Mouse (Mus musculus): ENCODE data around the gene Setdb1. TPM values are rescaled to one million over a fixed set of nuclear protein-coding genes. Genes with fewer than 3 reads are reported as not detected.

Gene Setdb1
- polyA plus RNA-seq, 3 experiments from 2014 or later = 16.9 to 24.2 (median 18.5) TPM

GRCm38 (mm10) chr3:95318548-95318947, 38.5 kb downstream of the Setdb1 start:
- ATAC-seq = no peak

DNA sequence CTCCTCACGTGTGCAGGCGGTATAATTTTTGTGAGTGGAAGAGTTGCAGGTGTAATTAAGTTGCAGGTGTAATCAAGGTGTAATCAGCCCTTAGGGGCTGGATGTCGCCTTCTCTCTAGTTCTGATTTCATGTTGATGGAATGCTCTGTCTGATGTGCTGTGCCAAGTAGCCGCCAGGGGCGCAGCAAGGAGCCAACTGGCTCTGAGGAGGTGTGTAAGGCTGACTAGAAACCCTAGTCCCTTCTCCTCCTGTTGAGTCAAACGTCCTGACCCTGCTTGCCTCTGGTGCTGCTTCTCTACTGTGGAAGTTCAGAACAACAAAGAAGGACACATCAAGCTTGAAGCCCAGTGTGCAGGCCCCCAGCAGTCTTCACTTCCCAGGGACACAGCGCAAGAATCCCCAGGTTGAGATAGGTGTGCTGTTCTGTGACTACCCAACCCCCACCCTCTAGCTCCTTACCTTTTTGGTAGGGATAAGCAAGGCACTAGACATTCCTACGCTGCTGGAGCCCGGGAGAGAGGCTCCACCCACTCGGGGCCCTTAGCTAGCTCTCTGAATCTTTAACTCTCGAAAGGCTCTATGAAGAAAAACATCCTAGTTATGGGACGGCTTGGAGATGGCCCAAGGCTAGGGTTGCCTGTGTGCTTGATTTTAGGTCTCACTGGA, 39.5 kb downstream of the Setdb1 start:
- ATAC-seq = peak; percentile 37

DNA sequence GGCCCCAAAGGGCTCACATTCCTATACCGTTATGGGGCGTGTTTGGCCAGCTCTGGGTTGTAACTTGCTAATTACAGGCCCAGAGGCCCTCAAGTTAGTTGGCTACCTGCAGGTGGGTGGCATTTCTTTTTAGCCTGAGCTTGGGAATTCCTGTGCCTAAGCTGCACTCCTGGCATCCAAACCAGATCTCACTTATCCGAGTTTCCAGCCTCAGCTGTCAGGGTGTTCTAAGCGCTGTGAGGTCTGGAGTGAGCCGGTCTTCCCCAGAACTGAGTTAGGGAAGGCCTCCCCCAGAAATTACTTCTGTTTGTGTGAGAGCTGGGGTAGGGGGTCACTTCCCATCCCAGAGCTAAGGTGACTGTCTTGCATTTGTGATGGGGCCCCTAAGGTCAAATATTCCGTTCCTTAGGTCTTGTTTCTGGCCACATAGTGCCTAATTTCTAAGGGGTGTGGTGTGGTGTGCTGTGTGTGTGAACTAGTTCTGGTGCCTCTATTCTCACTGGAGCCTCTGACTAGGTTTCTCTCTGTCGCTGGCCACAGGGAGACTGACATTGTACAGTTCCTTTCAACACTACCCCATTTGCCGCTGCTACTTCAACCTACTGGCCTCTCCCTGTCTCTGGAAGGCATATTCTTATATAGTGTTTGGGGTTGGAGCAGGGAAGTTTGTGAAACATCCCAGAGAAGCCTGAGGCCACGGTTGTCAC, 41.0 kb downstream of the Setdb1 start:
- peak; percentile 14 for ATAC-seq

- peak; percentile 86 for ATAC-seq
Observed at GRCm38 (mm10) chr3:95315094-95315843, 41.7 kb downstream of the Setdb1 start.

GRCm38 (mm10) chr3:95314486-95315093, 42.4 kb downstream of the Setdb1 start, which contains the start of gene Cers2:
TSS of gene Cers2 (plus strand) at chr3:95314791.
- no peak for ATAC-seq

DNA sequence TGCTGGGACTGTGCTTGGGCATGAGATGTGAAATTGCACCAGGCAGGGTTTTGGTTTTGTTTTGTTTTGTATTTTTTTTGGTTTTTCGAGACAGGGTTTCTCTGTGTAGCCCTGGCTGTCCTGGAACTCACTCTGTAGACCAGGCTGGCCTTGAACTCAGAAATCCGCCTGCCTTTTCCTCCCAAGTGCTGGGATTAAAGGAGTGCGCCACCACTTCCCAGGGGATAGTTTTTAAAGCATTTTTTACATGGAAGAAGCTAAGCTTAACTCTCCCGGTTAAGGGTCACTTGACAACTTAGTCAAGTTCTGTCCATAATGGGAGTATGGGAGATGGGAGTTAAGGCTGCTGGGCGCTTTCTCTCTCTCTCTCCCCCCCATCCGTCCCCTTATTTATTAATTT, 42.9 kb downstream of the Setdb1 start:
- no peak for ATAC-seq

DNA sequence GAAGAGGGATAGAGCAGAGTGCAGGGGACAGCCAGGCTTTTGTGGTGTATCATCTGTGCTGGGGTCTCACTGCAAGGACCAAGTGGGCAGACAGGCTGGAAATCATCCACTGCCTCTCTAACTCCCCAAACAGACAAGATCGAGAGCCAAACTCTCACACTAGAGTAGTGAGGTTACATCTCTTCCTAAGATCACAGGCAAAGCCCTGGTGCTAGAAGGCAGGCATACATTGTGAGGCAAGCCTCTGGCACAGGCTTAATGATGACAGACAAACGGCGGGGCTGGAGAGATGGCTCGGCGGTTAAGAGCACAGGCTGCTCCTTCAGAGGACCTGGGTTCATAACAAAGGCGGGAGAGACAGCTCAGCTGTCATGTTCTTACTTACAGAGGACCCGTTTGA, 43.5 kb downstream of the Setdb1 start:
- no peak for ATAC-seq

- no peak for ATAC-seq
Observed at GRCm38 (mm10) chr3:95312623-95313022, 44.4 kb downstream of the Setdb1 start.

DNA sequence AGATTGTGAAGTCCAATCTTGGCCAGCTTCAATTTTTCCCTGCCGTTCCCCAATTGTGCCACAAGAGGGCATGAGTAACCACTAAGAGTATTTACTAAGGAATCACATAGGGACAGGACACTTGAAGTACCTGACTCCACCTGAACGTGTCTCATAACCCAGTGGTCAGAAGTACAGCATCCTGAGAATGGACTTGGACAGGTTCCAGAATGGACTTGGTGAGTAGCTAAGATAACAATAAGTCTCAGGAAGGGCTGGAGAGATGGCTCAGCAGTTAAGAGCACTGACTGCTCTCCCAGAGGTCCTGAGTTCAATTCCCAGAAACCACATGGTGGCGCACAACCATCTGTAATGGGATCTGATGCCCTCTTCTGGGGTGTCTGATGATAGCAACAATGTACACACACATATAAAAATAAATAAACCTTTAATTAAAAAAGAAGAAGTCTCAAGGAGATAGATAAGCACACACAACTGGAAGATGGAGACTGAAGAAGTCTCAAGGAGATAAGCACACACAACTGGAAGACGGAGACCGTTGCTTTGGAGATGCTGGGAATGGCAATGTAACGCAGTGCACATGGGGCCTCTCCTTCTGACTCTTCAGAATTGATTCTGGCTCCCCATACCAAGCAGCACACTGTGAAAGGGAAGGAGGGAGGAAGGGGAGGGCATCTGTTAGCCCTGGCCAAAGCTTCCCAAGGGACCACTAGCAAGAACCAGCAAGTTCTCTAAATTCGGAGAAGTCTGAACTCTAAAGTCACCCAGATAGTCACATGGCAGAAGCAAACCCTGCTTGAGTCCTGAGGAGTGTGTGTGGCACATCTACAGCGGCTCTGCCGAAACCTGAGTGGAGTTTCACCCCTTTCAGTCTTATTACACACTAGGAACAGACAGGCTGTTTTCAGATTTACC, 45.8 kb downstream of the Setdb1 start:
- ATAC-seq = no peak

DNA sequence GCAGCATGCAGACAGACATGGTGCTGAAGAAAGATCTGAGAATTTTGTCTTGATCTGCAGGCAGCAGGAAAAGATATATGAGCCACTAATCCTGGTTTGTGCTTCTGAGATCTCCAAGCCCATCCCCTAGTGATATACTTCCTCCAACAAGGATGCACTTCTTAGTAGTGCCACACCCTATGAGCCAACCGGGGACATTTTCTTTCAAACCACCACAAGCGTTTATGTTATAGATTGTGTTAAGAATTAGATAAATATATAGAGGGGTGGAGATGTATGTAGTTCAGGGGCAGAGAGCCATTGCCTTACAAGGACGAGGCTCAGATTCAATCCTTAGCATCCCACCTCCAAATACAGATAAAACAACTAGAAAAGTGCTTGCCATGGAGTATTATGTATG, 46.5 kb downstream of the Setdb1 start:
- ATAC-seq = no peak

GRCm38 (mm10) chr3:95307100-95307499, 49.9 kb downstream of the Setdb1 start, which contains the start of gene Anxa9:
TSS of gene Anxa9 (minus strand) at chr3:95307176.
- ATAC-seq = no peak

DNA sequence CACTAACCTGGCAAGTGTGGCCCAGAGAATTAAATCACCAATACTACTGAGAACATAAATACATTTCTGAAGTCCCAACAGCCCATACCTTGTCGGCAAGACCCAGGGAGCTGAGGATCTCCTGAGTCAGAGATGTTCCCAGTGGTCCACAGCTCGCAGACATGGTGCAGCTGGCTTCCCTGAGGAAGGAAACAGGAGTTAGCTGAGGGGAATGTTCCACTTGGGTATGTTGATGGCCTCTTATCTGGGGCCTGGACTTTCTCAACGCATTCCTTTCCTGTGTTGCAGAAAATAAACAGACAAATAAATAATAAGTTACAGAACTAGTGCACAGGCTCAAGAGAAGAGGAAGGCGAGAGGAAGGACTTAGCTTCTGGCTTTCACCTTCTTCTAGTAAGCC, 50.8 kb downstream of the Setdb1 start:
- ATAC-seq = no peak

GRCm38 (mm10) chr3:95301204-95301796, 55.7 kb downstream of the Setdb1 start:
- ATAC-seq = no peak

DNA sequence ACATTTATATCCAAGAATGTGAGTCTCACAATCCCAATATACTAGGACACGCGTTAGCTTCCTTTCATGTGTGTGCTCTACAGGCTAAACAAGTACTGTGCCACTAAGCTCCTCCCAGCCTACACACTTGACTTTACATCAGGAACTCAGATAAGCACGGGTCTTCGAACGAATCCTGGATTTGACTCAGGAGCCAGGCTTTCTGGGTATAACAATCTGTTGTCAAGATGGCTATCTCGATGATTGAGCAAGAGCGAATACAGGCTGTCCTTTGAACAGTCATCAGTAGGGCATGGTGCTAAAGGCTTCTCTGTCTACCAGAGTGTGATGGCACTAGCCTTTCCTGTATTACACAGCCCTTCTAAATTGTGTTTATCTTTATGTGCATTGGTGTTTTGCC, 59.0 kb downstream of the Setdb1 start:
- ATAC-seq = no peak

DNA sequence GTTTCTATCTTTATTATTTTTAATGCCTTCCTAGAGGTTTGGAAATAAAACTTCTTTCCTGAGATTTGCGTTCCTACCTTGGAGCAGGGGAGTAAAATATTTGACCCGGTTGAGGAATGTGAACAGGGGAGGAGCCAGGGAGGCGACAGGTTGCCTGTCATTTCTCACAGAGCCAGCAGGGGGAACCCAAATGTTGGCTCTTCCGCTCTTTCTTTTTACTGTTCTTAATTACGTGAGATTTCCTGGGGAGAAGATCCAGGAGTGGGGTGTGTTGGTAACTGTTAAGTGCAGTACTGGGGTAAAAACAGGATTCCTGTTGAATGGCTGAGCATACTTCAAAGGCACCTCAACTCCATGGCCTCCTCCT, 60.9 kb downstream of the Setdb1 start:
- peak; percentile 83 for ATAC-seq

DNA sequence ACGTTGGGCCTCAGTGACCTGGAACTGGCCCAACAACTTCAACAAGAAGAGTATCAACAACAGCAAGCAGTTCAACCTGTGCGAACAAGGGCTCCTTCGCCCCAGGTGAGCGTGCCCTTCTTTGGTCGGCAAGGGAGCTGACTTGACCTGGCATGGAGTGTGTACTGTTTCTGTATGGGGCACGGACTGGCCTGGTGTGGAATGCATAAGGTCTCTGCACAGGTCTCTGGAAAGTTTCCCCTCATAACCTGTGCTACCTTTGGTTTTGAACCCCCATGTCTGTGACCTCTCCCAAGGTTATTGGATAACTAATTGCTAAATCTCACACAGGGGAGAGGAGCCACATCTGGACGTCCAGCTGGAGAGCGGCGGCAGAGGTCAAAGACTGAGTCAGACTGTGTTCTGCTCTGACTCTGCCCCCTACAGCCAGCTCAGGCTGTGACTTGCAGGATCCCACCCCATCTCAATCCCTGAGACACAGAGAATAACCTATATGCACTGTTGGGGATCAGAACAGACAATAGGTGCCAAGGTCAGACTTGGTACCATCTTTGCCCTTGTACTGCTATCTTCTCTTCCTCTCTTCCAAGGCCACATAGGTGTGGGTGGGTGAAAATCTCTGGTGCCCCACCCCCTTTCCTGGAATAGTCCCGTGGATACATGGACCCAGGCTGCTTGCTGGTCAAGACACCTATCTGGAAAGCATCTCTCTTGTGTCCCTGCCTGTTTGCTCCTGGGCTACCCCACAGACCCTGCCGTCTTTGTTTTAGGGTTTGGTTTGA, 61.5 kb downstream of the Setdb1 start:
- no peak for ATAC-seq

DNA sequence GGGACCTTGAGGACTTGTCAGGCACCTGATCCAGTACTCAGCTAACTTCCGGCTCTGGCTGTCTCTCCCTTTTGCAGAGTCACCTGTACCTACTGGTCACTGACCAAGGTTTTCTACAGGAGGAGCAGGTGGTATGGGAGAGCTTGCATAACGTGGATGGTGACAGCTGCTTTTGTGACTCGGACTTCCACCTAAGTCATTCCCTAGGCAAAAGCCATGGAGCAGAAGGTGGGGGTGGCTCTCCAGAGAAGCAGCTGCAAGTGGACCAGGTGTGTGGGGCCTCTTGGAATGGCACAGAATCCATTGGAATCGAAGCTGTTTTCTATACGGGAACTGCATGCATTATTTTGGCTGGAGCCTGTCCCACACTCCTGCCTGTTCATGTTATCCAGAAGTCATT, 62.3 kb downstream of the Setdb1 start:
- no peak for ATAC-seq

- ATAC-seq = no peak
Observed at GRCm38 (mm10) chr3:95294316-95294715, 62.7 kb downstream of the Setdb1 start.

DNA sequence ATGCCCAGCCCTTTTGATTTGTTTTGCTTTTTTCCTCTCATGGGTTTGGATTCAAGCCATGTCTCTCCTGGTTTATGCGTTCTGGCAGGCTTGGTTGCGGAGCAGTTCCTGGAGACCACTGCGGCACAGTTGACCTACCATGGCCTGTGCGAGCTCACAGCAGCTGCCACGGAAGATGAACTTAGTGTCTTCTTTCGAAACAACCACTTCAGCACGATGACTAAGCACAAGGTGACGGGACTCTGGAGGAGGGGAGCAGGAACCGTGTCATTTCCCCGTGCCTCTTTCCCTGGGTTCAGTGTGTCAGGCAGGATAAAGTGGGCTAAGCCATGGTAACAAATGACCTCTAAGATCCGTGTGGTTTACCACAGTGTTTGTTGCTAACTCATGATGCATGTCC, 63.5 kb downstream of the Setdb1 start:
- no peak for ATAC-seq

GRCm38 (mm10) chr3:95292899-95293298, 64.1 kb downstream of the Setdb1 start:
- no peak for ATAC-seq

GRCm38 (mm10) chr3:95291041-95291440, 66.0 kb downstream of the Setdb1 start:
- ATAC-seq = no peak

All from inflammation-experienced regulatory T-cells, adult 6 months (primary cell).